Mouse (Mus musculus) megakaryocyte-erythroid progenitor cell, adult 5-6 weeks (primary cell): ENCODE measurements around the gene Nexmif. TPM values are rescaled to one million over a fixed set of nuclear protein-coding genes. Genes with fewer than 3 reads are reported as not detected.
"Not testable (repeated sequence)": the region's sequence is repeated elsewhere in the genome, so short reads cannot be mapped to it uniquely, and the experiment has no call there.

Source experiments
- ATAC-seq: replicated peaks from 2 replicates; pipeline ENCODE4 v1.8.0; 2016; ENCODE audit warnings: mild to moderate bottlenecking, inconsistent platforms; ENCODE audit not compliant: severe bottlenecking, poor library complexity, low FRiP score, low TSS enrichment
- total RNA-seq, 2 experiments: library from RNA; stranded (forward) in 1 of 2; stranded (reverse) in 1 of 2; fragments of 200-1000, 215-1000 nt in 1 of 2; fragments of >200 nt in 1 of 2; fragmentation: Nextera tagmentation in 1 of 2; gene quantifications; 2 replicates each; pipeline ENCODE4 v1.2.3; 2014 to 2017

The Nexmif gene
- total RNA-seq (2014; fragmentation: Nextera tagmentation) (not detected in 2 replicates), total RNA-seq (2017) (not detected in 2 replicates)

GRCm38 (mm10) chrX:104200736-104201591 is at the start of gene Nexmif:
TSS of gene Nexmif (minus strand) at chrX:104201185.
- ATAC-seq = peak; percentile 44; the same call in 1 of the 2 replicates

GRCm38 (mm10) chrX:104208701-104209100 is 7.7 kb upstream of the Nexmif start:
- ATAC-seq = no peak

DNA sequence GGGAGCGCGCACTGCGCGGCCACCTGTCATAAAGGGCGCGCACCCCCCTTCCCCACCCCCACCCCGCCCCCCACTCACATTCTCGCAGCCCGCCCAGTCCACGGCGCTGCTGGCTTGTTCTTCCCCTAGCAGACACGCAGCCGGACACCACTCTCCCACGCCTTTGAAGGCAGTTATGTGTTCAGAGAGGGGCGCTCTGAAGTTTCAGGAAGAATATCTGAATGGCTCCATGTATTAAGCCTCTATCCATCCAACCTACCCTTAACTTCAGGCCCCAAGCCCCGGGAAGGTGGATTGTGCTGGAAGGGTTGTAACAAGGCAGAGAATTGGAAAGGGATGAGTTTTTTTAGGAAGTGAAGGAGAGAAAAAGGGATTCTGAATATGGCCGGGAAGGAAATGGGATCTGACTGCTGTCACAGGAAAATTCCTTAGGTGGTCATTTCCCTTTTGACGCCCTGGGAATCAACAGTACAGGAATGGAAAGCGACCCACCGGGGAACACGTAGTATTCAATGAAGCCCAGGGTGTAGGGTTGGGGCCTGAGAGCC is 681 bp upstream of the Nexmif start:
- no peak for ATAC-seq

- ATAC-seq = no peak
Measured at GRCm38 (mm10) chrX:104200388-104200735, 623 bp downstream of the Nexmif start.

DNA sequence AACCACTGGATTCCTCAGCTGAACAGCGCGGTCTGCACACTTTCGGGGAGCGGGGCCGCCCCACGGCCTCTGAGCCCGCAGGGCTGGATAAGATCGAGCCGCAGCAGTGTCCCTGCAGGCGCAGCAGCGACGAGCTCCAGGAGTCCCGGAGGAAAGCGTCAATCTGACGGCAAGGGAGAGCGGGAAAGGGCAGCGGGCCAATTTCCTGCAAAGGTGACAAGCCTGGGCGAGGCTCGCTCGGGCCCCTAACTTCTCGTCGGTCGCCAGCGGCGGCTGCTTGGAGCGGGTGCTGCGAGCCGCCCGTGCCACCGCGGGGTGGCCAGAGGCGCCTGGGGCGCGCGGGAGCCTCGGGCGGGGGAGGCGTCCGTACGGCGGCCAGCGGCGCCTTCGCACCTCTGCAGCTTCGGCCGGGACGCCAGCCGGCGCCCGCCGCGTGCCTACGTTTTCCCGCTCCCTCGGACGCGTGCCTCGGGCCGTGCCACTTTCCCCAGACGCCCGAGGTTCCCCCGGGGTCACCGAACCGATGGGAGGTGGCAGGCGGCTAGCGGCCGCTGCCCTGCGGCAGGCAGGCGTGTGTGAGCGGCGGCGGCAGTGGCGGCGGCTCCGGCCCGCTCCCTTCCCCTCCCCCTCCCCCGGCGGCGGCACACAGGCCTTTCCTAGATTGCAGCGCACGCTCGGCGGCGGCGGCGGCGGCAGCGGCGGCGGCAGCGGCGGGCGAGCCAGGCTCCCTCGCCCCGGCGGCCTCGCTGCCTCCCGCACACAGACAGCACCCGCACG is 1.2 kb downstream of the Nexmif start:
- ATAC-seq = 0 out of 2 replicates have a peak, but pooled peaks have one; percentile 52

GRCm38 (mm10) chrX:104199070-104199469 is 1.9 kb downstream of the Nexmif start:
- ATAC-seq = no peak

DNA sequence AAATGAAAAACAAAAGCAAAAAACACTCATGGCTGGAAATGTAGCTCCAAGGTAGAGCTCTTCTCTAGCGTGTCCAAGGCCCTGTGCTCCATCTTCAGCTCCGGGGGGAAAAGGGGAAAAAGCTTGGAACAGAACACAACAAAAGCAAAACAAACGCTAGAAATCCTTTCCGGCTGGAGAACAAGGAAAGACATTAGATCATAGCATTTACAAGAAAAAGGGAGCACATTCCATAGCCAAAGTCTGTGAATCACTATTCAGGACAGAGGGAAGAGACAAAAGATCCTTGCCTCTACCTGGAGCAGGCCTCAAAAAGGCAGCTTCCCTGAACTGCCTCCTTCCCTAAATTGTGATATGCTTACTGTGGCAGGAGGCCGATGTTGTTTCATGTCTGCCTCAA is 4.4 kb downstream of the Nexmif start:
- no peak for ATAC-seq

DNA sequence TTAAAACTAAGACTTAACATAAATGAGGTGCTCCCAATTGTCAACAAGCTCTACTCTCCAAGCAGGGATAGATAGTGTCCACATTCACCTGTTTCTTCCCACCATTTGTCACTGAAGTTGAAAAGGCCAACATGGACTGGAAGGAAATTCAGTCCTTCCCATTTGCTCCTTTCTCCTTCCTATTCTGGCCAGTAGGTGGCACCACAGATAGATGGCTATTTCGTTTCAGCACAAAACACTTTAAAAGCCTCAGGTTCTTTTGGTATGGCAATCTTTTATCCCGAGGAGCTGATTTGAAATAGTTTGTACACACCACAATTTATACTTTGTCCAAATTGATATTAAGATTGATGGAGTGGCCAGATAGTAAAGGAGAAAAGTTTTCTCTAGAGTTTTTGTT is 21.7 kb downstream of the Nexmif start:
- ATAC-seq = 0 out of 2 replicates have a peak, but pooled peaks have one; percentile 55

DNA sequence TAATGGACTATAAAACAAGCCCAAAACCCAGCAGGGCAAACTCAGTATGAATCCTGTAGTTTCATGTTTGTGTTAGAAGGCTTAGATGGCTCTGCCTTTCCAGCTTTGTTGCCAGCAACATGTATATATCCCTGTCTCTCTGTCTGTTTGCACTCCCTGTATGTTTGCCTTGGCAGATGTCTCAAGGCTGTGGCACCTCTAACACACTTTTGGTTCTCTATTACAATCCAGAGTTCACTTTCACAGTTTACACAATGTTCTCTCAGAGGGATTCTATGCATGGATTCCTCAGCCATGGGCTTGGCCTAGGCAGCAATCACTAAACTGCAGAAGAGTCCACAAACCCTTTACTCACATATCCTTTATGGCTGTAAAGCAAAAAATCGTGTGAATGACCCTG is 50.9 kb downstream of the Nexmif start:
- ATAC-seq = no peak

DNA sequence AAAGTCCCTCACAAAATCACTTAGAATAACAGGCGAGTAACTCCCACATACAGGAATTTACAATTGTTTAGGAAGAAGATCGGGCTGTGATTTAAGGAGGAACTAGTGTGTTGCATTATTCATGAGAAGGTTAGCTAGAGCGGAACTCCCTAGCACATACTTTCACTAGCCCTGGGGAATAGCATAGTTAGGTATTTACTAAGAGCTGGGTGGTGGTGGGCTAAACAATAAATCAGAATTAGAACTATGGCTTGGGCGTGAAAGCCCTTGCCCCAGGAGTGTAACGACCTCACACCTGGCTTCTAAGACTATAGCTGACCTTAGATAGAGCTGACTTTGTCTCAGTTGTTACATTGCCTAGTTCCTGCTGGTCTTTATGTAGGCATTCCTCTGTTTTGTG is 85.7 kb downstream of the Nexmif start:
- not testable (repeated sequence) for ATAC-seq

- no peak for ATAC-seq
Measured at GRCm38 (mm10) chrX:104114596-104114995, 86.4 kb downstream of the Nexmif start.

DNA sequence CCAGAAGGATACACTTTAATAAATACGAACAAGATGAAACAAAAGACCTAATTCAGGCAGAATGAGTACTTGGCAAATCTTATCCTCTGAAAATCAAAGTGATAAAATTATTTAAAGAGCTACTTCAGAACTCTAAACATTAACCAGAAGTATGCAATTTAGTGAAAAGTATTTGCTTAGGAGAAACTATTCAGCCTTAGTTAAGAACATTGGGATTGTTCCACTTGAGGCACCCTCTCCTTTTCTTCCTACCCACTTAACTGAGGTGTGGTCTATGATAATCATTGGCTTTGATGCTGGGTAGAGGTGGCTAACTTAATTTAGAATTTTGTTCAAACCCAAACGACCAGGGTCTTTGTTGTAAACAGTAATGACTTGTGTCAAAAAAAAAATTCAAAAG is 146.1 kb downstream of the Nexmif start:
- no peak for ATAC-seq

DNA sequence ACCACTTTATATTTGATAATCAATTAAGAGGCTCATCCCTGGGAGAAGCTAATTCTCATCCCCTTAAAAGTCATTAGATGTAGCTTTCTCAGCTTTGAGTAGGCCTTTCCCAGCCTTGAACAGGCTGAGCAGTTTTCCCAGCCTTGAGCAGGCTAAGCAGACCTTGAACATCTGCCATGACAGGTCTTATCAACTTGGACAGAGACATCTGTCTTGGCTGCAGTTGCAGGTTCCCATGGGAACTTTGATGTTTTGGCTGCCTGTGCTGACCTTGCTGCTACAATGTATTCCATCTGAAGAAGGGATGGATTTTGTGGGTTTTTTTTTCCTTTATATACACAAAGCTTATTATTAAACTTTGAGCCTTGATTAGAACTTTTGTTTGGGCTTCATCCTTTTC is 160.7 kb downstream of the Nexmif start:
- ATAC-seq = no peak

- no peak for ATAC-seq
Measured at GRCm38 (mm10) chrX:104033843-104034242, 167.1 kb downstream of the Nexmif start.

DNA sequence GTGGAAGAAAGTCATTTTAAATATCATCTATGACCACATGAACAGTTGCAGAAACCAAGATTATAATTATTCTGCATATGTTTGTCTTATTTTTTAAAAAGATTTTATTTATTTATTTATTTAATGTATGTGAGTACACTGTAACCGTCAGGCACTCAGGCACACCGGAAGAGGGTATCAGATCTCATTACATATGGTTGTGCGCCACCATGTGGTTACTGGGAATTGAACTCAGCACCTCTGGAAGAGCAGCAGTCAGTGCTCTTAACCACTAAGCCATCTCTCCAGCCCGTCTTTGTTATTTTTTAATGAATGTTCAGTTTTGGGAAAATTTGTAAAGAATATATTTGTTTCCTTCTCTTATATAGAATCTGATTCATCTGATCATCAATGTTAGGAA is 168.2 kb downstream of the Nexmif start:
- ATAC-seq = no peak

Other genes with a start within 250 kb of the Nexmif start
- 41.1 and 47.8 TPM in 2 replicates for gene Rlim, start 219.9 kb downstream of the Nexmif start, total RNA-seq (2014; fragmentation: Nextera tagmentation)
- gene Rlim, start 219.9 kb downstream of the Nexmif start, total RNA-seq (2017) = 108 and 121 TPM in 2 replicates
- gene Abcb7, start 212.7 kb upstream of the Nexmif start, total RNA-seq (2014; fragmentation: Nextera tagmentation) = 44.0 and 48.6 TPM in 2 replicates
- gene Abcb7, start 212.7 kb upstream of the Nexmif start, total RNA-seq (2017) = 82.8 and 93.2 TPM in 2 replicates